Mouse (Mus musculus): ENCODE measurements around the gene Ppm1e. TPM values are rescaled to one million over a fixed set of nuclear protein-coding genes. Genes with fewer than 3 reads are reported as not detected.

Gene Ppm1e
- polyA plus RNA-seq, 1 experiment from 2014 or later = 3.2 TPM

DNA sequence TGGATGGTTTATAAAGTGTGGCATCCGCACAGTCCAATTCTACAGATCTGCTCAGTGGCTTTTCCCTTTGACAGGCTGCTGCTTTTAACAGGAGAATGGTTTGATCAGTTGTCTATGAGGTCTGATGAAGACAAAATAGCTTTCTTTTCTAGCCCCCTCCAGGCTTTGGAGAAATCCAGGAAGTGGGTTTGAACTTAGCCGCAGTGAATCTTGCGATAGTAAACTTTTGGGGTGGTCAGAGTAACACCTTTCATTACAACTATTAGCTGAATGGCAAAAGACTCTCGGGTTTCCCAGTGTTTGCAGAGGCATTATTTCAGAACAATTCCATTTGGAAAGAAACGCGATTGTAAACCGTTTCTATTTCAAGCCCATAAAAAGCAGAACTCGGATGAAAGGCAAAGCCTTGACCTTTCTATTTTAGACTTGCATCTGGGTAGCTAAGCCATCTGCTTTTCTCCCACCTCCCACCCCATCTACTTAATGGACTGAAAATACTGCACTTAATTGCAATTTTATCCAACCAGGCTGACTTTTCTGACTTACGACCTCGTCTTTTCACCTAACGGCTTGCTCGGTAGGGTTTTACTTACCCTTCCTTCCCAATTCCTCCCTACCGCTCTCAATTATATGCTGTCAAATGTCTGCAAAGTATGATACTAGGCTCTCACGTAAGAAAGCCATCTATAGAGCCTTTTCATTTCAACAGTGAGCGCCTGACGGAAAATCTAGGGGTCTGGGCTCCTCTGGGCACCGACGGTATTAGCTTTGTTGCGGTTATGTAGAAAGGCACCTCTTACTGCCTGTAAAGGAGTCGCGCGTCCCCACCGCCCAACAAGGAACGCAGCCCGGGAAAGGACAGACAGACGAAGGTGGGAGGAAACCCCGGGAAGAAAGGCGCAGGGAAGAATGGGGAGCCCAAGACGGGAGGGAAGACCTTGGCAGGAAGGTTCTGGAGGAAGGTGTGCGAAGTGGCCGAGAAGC lies 1.2 kb downstream of the Ppm1e start:
- Histone ChIP-seq H3K9me3 (no peaks in the 10 kb centered on the region), H3K36me3 (replicated peaks) (no peaks in the 10 kb centered on the region), H3K4me3 (peak overlapping the region; percentile 71), H3K27ac (replicated peaks) (peak overlapping the region; percentile 80), H3K27me3 (replicated peaks; ENCODE audit: low read depth, poor library complexity, severe bottlenecking) (peaks cover 62% of the 10 kb centered on the region), H3K4me1 (peaks cover 15% of the 10 kb centered on the region)
- WGBS = 9% methylated on average over 31 of the region's 31 CpGs
- peak; percentile 38 for DNase-seq (ENCODE audit: low spot score)

- H3K27me3 ChIP-seq (replicated peaks; ENCODE audit: low read depth, poor library complexity, severe bottlenecking) = peaks cover 48% of the 10 kb centered on the region
- H3K36me3 ChIP-seq (replicated peaks) = no peaks in the 10 kb centered on the region
- H3K9me3 ChIP-seq = no peaks in the 10 kb centered on the region
- no peak overlapping the region for H3K27ac ChIP-seq (replicated peaks)
- peaks cover 15% of the 10 kb centered on the region for H3K4me1 ChIP-seq
- H3K4me3 ChIP-seq = no peak overlapping the region
- 85% methylated on average over 1 of the region's 1 CpGs for WGBS
- DNase-seq (ENCODE audit: low spot score) = no peak
Measured at GRCm38 (mm10) chr11:87354861-87355260, 4.0 kb downstream of the Ppm1e start.

- no peak overlapping the region for H3K4me3 ChIP-seq
- H3K9me3 ChIP-seq = no peaks in the 10 kb centered on the region
- no peaks in the 10 kb centered on the region for H3K36me3 ChIP-seq (replicated peaks)
- 79% methylated on average over 7 of the region's 7 CpGs for WGBS
- no peak overlapping the region for H3K27ac ChIP-seq (replicated peaks)
- DNase-seq (ENCODE audit: low spot score) = no peak
- peaks cover 37% of the 10 kb centered on the region for H3K27me3 ChIP-seq (replicated peaks; ENCODE audit: low read depth, poor library complexity, severe bottlenecking)
- peaks cover 11% of the 10 kb centered on the region for H3K4me1 ChIP-seq
Measured at GRCm38 (mm10) chr11:87353646-87354170, 5.1 kb downstream of the Ppm1e start.

- 89% methylated on average over 3 of the region's 3 CpGs for WGBS
- Histone ChIP-seq H3K36me3 (replicated peaks) (no peaks in the 10 kb centered on the region), H3K4me3 (no peak overlapping the region), H3K27me3 (replicated peaks; ENCODE audit: low read depth, poor library complexity, severe bottlenecking) (no peaks in the 10 kb centered on the region), H3K27ac (replicated peaks) (no peak overlapping the region), H3K9me3 (no peaks in the 10 kb centered on the region), H3K4me1 (no peaks in the 10 kb centered on the region)
- DNase-seq (ENCODE audit: low spot score) = no peak
Measured at GRCm38 (mm10) chr11:87326381-87326780, 32.4 kb downstream of the Ppm1e start.

GRCm38 (mm10) chr11:87322558-87322957 lies 36.3 kb downstream of the Ppm1e start:
- Histone ChIP-seq H3K4me3 (no peak overlapping the region), H3K27ac (replicated peaks) (no peak overlapping the region), H3K36me3 (replicated peaks) (no peaks in the 10 kb centered on the region), H3K9me3 (no peaks in the 10 kb centered on the region), H3K4me1 (no peaks in the 10 kb centered on the region), H3K27me3 (replicated peaks; ENCODE audit: low read depth, poor library complexity, severe bottlenecking) (no peaks in the 10 kb centered on the region)
- DNase-seq (ENCODE audit: low spot score) = no peak
- 79% methylated on average over 8 of the region's 8 CpGs for WGBS

DNA sequence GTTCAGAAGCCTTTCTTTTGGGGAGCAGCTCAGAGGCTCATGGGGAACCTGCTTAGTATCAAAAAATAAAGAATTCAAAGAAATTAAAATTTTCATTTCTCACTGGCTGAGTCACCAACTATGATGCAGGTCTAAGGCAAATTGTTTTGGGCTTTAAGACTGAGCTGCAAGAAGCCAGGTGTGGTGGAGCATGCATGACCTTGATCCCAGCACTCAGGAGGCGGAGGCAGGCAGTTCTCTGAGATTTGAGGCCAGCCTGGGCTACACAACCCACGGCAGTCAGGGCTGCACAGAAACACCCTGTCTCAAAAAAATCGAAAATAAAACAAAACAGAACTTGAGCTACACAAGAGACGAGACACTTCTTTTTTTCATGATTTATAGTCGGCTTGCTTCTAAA lies 38.8 kb downstream of the Ppm1e start:
- Histone ChIP-seq H3K36me3 (replicated peaks) (no peaks in the 10 kb centered on the region), H3K4me1 (no peaks in the 10 kb centered on the region), H3K9me3 (no peaks in the 10 kb centered on the region), H3K4me3 (no peak overlapping the region), H3K27me3 (replicated peaks; ENCODE audit: low read depth, poor library complexity, severe bottlenecking) (no peaks in the 10 kb centered on the region), H3K27ac (replicated peaks) (no peak overlapping the region)
- DNase-seq (ENCODE audit: low spot score) = no peak
- WGBS = 80% methylated on average over 5 of the region's 5 CpGs

DNA sequence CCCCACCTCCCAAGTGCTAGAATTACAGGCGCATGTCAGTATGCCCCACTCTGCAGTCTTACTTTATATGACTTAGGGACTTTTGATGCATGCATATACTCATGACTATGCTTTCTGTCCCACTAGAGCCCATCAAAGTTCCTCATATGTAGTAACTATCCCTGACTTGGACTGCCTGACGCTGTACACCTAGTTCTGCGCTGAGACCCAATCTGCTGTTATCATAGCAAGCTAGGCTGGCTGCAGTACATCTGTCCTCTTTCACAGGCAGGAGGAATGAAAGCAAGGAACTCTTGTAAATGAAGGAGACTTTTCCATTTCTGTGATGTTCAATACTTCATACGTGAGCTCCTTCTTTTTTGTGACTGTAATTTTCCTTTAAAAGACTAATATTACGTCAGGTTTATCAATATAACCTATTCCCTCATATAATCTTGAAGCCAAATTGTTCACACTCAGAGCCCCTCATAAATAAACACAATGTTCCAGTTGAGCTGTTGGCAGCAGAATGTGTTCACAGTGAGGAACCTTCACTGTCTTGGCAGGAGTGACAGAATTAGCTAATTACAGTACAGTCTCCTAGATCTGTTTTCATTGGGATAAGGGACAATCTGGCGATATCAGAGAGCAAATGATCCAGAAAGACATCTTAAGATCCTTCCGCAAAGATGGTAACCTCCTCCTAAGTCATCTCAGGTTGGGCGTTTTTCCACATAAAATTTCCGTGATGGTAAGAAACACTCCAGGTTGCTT lies 39.7 kb downstream of the Ppm1e start:
- H3K27ac ChIP-seq (replicated peaks) = no peak overlapping the region
- no peaks in the 10 kb centered on the region for H3K36me3 ChIP-seq (replicated peaks)
- 91% methylated on average over 9 of the region's 9 CpGs for WGBS
- H3K9me3 ChIP-seq = no peaks in the 10 kb centered on the region
- H3K4me1 ChIP-seq = no peaks in the 10 kb centered on the region
- DNase-seq (ENCODE audit: low spot score) = no peak
- no peaks in the 10 kb centered on the region for H3K27me3 ChIP-seq (replicated peaks; ENCODE audit: low read depth, poor library complexity, severe bottlenecking)
- no peak overlapping the region for H3K4me3 ChIP-seq

DNA sequence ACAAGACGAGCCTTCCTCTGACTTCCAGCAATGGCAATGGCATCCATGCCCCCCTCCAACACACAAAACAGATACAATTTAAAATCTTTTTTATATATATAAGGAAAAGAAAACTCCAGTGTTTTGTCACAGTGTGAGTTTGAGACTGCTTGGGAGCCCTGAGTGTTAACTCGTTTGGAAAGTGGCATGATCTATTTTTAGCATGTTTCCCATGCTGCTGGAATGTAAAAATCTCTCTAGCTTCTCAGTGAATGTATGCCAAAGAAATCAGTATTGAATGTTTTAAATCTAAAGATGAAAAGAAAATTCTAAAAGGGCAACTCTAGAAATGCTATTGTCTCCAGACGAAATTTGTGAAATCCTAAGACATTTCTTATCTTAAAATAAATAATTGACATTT lies 45.3 kb downstream of the Ppm1e start:
- Histone ChIP-seq H3K4me1 (no peaks in the 10 kb centered on the region), H3K36me3 (replicated peaks) (no peaks in the 10 kb centered on the region), H3K9me3 (no peaks in the 10 kb centered on the region), H3K27ac (replicated peaks) (no peak overlapping the region), H3K27me3 (replicated peaks; ENCODE audit: low read depth, poor library complexity, severe bottlenecking) (no peaks in the 10 kb centered on the region), H3K4me3 (no peak overlapping the region)
- 68% methylated on average over 3 of the region's 3 CpGs for WGBS
- DNase-seq (ENCODE audit: low spot score) = no peak

- DNase-seq (ENCODE audit: low spot score) = no peak
- no peaks in the 10 kb centered on the region for H3K9me3 ChIP-seq
- H3K27ac ChIP-seq (replicated peaks) = no peak overlapping the region
- no peaks in the 10 kb centered on the region for H3K4me1 ChIP-seq
- H3K27me3 ChIP-seq (replicated peaks; ENCODE audit: low read depth, poor library complexity, severe bottlenecking) = no peaks in the 10 kb centered on the region
- WGBS = 88% methylated on average over 2 of the region's 2 CpGs
- no peak overlapping the region for H3K4me3 ChIP-seq
- no peaks in the 10 kb centered on the region for H3K36me3 ChIP-seq (replicated peaks)
Measured at GRCm38 (mm10) chr11:87310309-87310708, 48.5 kb downstream of the Ppm1e start.

- Histone ChIP-seq H3K36me3 (replicated peaks) (no peaks in the 10 kb centered on the region), H3K27me3 (replicated peaks; ENCODE audit: low read depth, poor library complexity, severe bottlenecking) (no peaks in the 10 kb centered on the region), H3K4me3 (no peak overlapping the region), H3K9me3 (no peaks in the 10 kb centered on the region), H3K27ac (replicated peaks) (no peak overlapping the region), H3K4me1 (no peaks in the 10 kb centered on the region)
- DNase-seq (ENCODE audit: low spot score) = no peak
- WGBS = 81% methylated on average over 8 of the region's 8 CpGs
Measured at GRCm38 (mm10) chr11:87309329-87310074, 49.3 kb downstream of the Ppm1e start.

DNA sequence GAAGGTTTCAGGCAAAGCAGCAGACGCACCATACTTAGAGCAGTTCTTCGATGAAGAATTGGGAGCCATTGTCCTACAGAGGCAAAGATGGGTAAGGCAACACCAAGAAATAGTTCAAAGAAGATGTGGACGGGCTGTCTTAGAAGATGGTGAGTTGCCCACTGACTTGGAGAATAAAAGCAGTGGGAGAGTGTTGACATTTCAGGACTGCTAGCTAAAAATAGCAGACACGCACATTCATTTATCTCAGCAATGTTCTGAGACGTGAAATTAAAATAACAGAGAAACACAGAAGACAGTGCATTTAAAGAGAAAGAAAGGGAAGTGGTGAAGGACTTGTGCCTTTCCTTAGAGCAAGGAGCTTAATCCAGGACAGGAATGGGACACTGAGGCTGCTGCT lies 59.8 kb downstream of the Ppm1e start:
- Histone ChIP-seq H3K4me3 (no peak overlapping the region), H3K4me1 (peaks cover 8% of the 10 kb centered on the region; the same call in 1 of the 2 replicates), H3K27me3 (replicated peaks; ENCODE audit: low read depth, poor library complexity, severe bottlenecking) (no peaks in the 10 kb centered on the region), H3K36me3 (replicated peaks) (no peaks in the 10 kb centered on the region), H3K27ac (replicated peaks) (no peak overlapping the region; the same call in 1 of the 2 replicates), H3K9me3 (no peaks in the 10 kb centered on the region)
- no peak for DNase-seq (ENCODE audit: low spot score)
- WGBS = 82% methylated on average over 5 of the region's 5 CpGs

GRCm38 (mm10) chr11:87296467-87296866 lies 62.4 kb downstream of the Ppm1e start:
- no peaks in the 10 kb centered on the region for H3K36me3 ChIP-seq (replicated peaks)
- 93% methylated on average over 6 of the region's 6 CpGs for WGBS
- no peak overlapping the region for H3K27ac ChIP-seq (replicated peaks)
- no peak for DNase-seq (ENCODE audit: low spot score)
- H3K27me3 ChIP-seq (replicated peaks; ENCODE audit: low read depth, poor library complexity, severe bottlenecking) = no peaks in the 10 kb centered on the region
- H3K4me3 ChIP-seq = no peak overlapping the region
- H3K4me1 ChIP-seq = peaks cover 8% of the 10 kb centered on the region; the same call in 1 of the 2 replicates
- no peaks in the 10 kb centered on the region for H3K9me3 ChIP-seq
